Mouse (Mus musculus) ES-E14 (cell line): ENCODE results near the gene Abcg1.

Experiments
- CHD2 ChIP-seq: IDR thresholded peaks from 2 replicates; pipeline ENCODE4 v1.6.1; 2014; ENCODE audit warnings: mild to moderate bottlenecking, low read depth, low read length, inconsistent platforms
- HCFC1 ChIP-seq: IDR thresholded peaks from 2 replicates; pipeline ENCODE4 v1.6.1; 2012; ENCODE audit warnings: low read length, inconsistent platforms, borderline replicate concordance; ENCODE audit not compliant: insufficient read depth
- MAFK ChIP-seq: IDR thresholded peaks from 2 replicates; pipeline ENCODE4 v1.6.1; 2014; ENCODE audit warnings: mild to moderate bottlenecking, low read depth, low read length, inconsistent platforms; ENCODE audit not compliant: insufficient read depth
- ZC3H11A ChIP-seq: IDR thresholded peaks from 2 replicates; pipeline ENCODE4 v1.6.1; 2012; ENCODE audit warnings: low read depth, mild to moderate bottlenecking, inconsistent platforms, low read length, borderline replicate concordance
- ZNF384 ChIP-seq: IDR thresholded peaks from 2 replicates; pipeline ENCODE4 v1.6.1; 2012; ENCODE audit warnings: low read depth, low read length, inconsistent platforms

- no peak for TF ChIP-seq MAFK
- no peak for TF ChIP-seq ZC3H11A
- TF ChIP-seq HCFC1, result no peak
- no peak for TF ChIP-seq ZNF384
- no peak for TF ChIP-seq CHD2
Measured at GRCm38 (mm10) chr17:31103823-31104222, 46.3 kb downstream of the Abcg1 start.
